Mouse (Mus musculus): ENCODE data around the gene Slc7a5.

Slc7a5 gene

DNA sequence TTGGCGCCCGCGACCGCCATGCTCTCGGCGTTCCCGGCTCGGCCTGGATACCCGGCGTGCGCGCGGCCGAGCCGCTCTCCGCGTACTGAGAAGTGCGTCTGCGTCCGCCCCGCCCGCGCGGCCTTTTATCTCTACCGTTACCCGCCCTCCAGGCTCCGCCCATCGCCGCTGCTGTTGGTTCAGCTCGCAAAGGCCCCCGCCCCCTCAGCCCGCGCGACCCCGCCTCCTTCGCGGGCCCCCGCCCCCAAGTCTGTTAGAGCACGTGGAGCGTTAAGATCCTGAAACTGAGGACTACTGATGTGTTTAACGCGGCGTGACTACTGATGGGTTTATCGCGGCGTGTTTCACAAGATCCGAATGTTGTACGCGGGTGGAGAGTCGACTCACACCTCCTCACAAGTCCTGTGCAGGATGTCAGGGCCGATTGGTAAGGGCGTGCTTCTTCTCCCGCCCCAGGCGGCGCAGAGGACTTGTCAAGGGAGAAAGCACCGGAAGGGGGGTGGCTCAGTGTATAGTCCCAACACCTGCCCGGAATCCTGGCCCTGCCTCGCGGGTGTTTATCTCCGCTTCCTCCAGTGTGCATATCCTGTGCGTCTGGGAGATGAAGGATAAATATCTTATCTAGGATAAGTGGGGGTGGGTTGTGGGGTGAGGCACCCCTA, at the start of gene Slc7a5:
TSS of gene Slc7a5 (minus strand) at position 108 of the 662 bp plus-strand sequence.
- peak; percentile 95 for DNase-seq (ENCODE audit: extremely low read depth, insufficient read length, low spot score)

DNA sequence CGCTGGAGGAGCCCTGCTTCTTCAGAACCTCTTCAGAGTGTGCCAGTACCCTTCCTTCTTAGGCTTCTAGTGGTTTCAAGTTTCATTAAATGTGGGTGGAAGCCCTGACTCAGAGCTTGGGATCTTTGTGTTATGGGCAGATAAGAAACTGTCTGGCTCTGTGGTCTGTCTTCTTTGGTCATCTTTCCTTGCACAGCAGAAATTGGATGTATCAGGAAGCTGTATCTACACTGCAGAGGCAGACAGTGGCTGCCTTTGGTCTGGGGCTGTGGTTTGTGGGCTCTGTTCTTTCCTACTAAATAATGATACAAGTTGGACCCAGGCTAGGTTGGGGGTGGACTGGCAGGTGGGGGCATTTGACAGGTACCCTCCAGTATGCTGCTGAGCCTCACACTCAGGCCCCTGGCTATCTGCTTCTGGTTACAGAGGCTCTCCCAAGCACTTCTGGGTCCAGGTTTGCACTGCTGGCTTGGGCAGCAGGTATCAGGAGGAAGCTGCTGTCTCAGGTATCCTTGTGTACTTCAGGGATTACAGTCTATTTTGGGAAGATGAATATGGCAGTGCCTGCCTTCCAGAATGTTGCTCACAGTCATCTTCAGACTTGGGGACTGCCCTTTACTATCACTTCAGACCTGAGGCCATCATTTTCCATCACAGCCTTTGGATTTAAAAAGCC, 48.5 kb upstream of the Slc7a5 start:
- DNase-seq (ENCODE audit: extremely low read depth, insufficient read length, low spot score), result no peak

DNA sequence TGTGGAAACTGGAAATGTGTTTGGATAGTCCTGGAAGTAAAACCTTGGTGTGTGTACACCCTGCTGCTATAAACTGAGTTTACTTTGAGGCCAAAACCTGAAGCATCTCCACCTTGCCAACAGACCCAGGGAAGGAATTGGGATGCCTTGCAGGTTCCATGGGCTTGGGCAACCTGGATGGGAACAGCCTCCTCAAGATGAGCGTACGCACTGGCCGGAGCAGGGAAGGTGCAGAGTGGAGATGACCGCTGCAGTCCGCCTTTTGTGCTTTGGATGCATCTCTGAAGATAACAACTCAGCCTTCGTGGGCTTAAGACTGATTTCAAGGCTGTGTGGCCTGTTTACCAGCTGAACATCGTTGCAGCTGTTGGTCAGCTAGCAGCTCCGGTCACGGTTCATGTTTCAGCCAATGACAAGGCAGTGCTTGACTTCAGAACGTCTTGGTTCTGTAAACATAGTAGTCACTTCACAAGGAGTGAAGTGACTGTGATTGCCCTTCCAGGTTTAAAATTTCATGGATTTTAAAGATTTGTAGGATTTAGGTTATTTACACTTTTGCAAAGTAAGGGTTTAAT, 47.6 kb upstream of the Slc7a5 start:
- DNase-seq (ENCODE audit: extremely low read depth, insufficient read length, low spot score), result no peak

DNA sequence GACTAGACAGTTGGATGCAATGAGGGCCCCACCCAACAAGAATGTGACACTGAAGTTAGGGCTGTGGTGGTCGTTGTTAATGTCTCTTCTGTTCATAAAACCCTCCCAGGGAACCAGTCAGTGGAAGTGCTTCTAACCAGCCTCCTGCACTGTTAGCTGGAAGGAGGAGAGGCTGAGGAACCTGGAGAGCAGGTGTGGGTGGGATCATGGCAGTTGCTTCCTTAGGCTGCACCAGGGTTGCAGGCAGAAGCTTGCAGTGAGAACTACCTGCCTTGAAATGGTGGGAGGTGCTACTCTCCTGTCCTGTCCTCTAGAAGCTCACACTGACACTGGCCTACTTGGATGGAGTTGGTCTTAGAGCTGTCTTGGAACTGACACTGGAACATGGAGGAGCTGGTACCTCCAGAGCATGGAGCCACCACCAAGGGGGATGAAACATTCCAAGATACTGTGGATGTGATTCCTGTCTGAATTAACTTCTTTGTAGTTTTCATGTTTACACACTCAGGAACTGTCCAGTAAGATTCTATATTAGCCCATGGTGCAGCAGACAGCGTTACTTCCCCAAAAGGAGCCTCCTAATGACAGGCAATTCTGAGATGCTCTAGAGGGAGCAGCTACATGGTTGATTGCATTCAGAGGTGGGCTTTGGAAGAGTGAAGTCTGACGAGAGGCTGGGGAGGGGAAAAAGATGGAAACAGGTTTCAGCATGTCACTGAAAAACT, 46.5 kb upstream of the Slc7a5 start:
- no peak for DNase-seq (ENCODE audit: extremely low read depth, insufficient read length, low spot score)

DNA sequence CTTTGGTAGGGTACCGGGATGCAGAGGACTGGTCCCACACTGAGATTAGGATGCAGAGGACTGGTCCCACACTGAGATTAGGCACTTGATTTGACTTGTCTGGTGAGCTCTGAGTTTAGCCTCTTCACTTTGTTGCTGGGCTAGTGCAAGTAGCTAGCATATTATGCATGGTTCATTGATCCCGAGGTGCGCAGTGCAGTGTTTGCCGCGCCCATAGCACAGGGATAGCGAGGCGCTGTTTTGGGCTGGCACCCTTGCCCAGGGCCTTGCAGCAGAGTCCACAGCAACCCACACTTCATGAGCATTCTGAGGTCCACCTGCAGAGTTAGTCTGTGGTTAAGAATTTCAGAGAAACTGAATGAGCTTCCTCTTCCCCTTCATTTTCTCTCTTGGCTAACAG, 45.3 kb upstream of the Slc7a5 start:
- no peak for DNase-seq (ENCODE audit: extremely low read depth, insufficient read length, low spot score)

DNA sequence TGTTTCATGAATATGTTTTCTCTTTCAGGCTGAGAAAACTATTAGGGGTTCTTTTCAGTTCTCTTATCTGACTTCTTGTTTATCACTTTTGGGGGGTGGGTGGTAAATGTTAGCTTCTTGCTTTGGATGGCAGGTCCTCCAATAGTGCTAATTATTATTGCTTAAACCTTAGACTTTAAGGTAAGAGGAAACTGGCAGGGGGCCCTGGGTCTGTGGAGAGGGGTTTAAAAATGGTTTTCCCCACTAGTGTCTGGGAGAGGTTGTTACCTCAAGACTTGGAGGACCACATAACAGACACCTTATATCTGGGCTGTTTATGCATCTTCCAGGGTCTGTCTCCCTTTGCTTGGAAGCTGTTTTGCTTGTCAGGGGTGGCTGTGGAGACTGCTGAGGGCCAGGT, 44.6 kb upstream of the Slc7a5 start:
- no peak for DNase-seq (ENCODE audit: extremely low read depth, insufficient read length, low spot score)

DNA sequence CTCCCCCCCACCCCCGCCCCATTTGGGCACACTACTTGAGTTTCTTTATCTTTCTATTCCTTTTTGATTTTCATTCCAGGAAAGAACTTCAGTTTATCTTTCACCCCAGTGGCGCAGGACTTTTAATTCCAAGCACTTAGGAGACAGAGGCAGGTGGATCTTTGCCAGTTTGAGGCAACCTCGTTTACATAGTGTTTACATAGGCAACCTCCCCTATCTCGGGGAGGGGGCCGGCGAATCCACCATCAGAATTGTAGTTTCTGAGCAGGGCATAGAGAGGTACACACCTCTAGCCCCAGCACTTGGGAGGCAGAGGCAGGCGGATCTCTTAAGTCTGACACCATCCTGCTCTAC, 44.1 kb upstream of the Slc7a5 start:
- DNase-seq (ENCODE audit: extremely low read depth, insufficient read length, low spot score), result no peak

DNA sequence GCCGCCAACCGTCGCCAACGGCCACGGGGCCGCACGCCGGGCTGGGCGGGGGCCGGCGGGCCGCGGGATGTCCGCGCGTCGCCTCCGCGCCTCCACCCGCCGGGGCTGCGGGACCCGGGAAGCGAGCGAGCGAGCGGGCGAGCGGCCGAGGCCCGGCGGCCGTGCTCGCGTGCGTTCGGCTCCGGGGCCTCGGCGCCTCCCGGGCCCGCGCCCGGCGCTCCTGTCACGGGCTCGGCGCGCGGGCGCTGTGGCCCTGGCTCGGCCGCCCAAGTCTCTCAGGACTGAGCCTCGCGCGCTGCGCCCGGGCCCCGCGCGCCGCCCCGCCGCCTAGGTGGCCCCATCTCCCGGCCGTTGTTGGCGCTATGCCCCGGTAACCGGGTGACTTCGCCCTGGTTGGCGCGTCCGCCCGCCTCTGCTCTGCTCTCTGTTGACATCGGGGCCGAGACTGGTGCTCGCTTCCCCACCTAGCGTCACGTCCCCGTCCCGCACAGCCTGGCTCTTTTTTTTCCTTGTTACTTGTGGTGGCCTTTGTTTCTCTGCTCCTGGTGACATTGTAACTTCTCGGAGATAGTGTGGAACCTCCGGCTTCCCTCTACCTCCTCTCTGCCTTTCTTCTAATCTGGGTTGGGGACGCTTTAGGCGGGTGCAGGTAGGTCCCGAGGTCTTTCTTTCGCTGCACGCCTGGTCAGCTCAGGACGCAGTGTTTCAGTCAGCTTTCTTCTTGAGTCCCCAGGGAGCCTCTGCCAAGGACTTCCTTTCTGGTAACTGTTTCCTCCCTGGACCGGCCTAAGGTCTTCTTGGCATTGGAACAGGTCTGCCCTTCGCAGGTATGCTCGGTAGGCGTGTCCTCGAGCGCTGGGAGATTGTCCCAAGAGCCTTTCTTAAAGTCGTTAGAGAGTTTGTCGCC, 43.5 kb upstream of the Slc7a5 start:
- peak; percentile 45 for DNase-seq (ENCODE audit: extremely low read depth, insufficient read length, low spot score)

DNA sequence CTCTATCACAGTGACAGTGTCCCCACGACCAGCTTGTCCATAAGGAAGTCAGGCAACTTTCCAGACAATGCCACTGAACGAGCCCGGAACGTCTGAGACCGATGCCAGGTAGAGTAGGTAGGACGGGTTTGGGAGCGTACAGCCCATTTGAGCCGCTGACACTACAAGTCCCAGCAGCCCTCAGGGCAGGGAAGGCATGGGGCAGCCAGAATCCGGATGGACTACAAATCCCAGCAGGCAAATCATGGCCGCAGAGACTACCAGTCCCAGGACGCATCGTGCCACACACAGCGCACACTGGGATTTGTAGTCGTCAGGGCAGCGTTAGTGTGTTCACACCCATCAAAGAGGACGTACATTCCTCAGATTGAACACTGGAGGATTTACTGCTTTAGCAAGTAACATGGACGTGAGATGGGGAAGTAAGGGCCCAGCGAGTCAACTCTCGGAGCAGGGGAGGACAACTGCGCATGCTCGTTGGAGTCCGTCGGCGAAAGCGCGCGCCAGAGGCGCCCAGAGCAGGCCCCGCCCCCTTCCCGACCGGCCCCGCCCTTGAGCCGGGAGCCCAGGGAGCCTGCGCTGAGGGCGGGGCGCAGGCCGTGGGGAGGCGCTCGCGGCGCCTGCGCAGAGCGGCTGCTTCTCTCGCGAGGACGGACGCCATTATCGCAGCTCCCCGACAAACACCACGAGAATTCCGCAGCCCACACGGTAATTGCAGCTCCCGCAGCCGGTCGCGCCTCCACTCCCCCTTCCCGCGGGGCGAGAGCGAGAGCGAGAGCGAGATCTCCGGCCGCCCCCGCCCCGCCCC, 42.7 kb upstream of the Slc7a5 start:
- DNase-seq (ENCODE audit: extremely low read depth, insufficient read length, low spot score), result peak; percentile 97

DNA sequence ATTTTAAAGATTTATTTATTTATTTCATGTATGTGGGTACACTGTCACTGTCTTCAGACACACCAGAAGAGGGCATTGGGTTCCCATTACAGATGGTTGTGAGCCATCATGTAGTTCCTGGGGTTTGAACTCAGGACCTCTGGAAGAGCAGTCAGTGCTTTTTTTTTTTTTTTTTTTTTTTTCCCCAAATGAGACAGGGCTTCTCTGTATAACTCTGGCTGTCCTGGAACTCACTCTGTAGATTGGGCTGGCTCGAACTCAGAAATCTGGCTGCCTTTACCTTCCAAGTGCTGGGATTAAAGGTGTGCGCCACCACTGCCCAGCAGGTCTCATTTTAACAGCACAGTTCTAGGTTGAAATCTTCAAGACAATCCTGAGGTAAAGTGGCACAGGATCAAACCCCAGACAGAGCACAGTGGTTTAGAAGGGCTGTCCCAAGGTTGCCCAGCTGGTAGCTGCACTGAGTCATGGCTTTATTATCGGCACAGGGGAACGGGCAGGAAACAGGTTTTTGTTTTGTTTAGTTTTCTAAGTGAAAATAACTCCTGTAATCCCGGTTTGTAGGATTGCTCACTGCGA, 41.8 kb upstream of the Slc7a5 start, which contains the start of gene Banp:
TSS of gene Banp (plus strand) at position 529 of the 579 bp plus-strand sequence.
- DNase-seq (ENCODE audit: extremely low read depth, insufficient read length, low spot score), result no peak

DNA sequence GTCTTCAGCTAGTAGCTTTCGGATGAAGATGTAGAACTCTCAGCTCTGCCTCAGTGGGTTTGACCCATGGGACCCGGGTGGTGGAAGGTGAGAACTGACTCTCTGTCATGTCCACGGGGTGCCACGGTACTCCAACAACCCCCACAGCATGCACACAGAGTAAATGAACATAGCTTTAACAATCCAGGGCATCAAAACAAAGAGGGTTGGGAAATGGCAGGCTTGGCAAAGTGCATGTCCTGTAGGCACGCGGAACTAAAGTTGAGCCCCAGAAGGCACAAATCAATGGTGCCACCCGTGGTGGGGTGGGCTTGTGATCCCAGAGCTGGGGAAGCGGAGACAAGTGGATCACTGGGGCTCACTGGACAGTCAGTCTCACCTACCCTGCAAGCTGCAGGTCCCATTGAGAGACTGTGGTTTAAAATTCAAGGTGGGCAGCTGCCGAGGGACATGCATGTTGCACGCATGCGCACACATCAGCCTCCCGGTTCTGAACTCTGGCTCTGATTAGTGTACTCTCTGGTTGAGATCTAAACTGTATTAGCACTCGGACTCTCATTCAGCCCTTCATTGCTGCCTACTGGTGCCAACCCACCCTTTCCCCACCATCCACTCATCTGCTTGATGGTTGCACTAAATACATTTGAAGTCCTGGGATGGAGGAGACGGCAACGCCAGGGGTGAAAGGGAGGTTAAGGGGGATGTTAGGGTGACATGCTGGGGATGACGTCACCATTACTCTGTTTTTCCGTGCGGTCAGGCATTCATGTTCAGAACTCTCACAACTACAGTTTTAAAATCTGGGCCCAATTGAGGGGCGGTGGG, 41.0 kb upstream of the Slc7a5 start:
- no peak for DNase-seq (ENCODE audit: extremely low read depth, insufficient read length, low spot score)

DNA sequence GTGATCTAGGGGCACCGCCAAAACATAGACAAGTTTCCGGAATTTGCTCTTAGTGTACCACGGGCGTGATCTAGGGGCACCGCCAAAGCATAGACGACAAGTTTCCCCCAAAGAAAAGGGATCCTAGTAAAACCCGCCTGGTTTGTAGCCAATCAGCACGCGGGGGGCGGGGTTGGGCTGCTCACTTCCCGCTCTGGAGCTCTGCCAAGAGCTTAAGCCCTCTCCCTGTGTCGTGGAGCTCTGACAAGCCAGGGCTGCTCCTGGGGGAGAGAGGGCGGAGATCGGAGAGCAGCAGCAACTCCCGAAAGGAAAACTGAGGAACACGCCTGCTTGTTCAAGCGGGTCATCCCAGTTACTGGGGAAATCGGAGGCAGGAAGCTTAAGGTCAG, 40.3 kb upstream of the Slc7a5 start:
- no peak for DNase-seq (ENCODE audit: extremely low read depth, insufficient read length, low spot score)

DNA sequence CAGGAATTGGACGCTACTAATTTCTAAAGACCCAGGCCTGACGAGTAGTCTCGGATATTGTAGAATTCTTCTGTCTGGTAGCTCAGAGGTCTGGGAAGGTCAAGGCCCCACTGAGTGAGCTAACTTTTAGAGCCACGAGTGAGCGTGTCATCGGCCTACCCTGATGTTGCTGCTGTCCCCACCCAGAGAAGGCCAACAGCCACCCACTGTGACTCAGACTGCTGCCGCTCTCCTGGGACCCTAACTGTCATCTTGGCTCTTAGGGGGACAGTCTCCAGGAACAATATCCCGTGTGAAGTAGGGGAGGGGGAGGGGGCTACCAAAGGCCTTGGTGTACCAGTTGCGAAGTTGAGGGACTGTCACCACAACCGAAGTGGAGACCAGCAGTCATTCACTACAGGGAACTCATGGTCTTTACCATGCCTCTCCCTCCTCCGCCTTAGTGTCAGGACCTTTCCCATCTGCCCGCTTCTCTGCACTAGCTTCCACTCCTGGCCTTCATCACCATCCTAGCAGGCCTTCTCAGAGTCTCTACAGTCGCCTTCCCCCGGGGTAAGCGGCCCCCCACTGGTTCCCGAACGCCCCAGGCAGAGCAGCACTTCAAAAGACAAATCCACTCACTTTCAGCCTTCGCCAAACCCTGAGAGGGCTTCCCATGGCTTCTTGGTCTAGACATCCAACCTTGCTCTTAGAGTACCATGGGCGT, 39.7 kb upstream of the Slc7a5 start:
- no peak for DNase-seq (ENCODE audit: extremely low read depth, insufficient read length, low spot score)

DNA sequence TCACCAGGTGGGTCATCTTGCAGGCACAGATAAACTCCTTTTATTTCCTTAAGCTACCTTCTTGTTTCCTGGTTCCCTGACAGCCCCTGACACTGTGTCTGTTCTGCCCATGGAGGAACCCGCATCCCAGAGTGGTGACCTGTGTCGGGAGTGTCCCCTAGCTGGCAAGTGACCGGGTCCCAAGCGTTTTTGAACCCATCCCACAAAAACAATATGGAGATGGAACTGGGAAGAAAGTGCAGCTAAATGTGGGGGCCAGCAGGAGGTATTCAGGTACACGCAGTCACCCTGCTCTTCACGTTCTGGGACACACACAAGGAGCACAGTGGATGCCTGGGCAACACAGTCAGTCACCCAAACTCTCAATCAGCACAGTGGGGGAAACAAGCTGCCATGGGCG, 38.9 kb upstream of the Slc7a5 start:
- DNase-seq (ENCODE audit: extremely low read depth, insufficient read length, low spot score), result no peak

DNA sequence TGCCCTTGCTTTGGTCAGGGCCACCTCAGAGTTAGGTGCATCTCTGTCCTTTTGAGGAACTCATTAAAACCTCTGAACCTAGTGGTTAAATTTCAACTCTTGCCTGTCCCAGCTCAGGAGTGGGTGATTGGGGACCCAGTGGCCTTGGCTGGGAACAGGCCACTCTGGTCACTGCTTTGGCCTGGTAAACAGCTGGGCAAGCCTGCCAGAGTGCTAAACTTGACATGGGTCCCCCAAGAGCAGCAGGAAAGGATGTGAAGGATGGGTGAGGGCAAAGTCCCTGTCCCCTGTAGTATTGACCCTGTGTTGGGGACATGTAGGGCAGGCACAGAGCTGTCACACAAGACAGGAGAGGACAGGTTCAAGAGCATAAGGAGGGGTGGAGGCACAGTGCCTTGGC, 37.3 kb upstream of the Slc7a5 start, which contains the start of gene Car5a:
TSS of gene Car5a (minus strand) at position 74 of the 400 bp plus-strand sequence.
- DNase-seq (ENCODE audit: extremely low read depth, insufficient read length, low spot score), result no peak

DNA sequence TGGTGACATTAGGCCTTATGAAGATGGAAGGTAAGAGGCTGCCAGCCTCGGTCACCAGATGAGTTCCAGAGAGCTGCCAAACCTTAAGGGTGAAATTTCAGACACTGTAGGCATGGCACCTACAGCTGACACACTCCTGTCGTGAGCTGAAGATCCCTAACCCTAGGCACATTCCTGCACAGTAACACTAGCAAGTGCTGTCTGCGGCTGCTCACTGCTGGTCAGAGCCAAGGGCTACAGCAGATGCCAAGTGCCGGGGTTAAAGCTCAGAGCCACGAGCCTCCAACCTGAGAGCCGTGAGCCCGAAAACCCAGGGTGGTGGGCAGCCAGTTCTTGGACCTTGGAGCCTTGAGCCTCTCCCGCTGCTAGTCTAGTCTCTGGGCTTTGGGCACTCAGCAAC, 36.2 kb upstream of the Slc7a5 start:
- DNase-seq (ENCODE audit: extremely low read depth, insufficient read length, low spot score), result no peak

DNA sequence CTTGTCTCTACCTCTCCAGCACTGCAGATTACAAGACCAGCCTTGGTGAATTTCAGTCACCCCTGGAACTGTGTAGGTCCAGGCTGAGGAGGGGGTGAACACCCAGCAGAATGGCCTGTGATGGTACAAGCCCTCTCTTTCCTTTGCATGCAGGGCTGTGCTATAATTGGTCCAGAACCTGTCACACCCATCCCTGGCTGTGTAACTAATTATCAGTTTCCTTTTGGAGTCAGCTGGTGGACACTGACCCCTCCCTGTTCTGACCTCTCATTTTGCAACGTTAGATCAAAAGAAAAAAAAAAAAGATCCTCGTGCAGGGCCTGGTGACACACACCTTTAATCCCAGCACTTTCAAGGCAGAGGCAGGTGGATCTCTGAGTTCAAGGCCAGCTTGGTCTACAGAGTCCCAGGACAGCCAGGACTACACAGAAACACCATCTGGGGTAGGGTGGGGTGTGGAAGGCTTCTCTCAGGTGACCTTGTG, 35.6 kb upstream of the Slc7a5 start:
- DNase-seq (ENCODE audit: extremely low read depth, insufficient read length, low spot score), result no peak

DNA sequence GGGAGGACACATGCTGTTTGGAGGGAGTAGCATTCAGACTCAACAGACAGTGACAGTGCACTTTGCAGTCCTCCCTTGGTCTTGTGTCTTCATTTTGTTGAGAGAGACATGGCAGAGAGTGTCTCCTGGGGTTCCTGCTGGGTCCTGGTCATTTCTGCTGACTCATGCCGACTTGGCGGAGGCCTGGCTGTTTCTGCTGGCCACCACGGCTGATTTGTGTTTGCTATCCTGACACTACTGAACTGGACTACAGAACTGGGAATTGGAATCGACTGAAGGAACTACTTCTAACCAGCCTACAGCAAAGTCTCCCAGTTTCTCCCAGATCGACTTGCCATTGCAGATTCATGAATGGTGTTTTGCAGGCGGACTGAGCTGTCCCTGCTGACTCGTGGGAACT, 31.2 kb upstream of the Slc7a5 start:
- no peak for DNase-seq (ENCODE audit: extremely low read depth, insufficient read length, low spot score)
